Mouse (Mus musculus) stomach, embryonic 16.5 days (tissue): Measurements from ENCODE around the gene Sorbs2. TPM values are rescaled to one million over a fixed set of nuclear protein-coding genes. Genes with fewer than 3 reads are reported as not detected.

ENCODE experiments used
- ATAC-seq: fragments of 200-750 bp; cut with Nextera tagmentation; 2 replicates; pipeline ENCODE4 v1.8.0; 2017; ENCODE audit warnings: moderate number of reproducible peaks, moderate TSS enrichment; ENCODE audit not compliant: insufficient read depth, low FRiP score
- H3K27ac ChIP-seq: fragments of 300-500 bp; sonication (generic); 2 replicates; pipeline ENCODE4 v1.5.1; 2014; ENCODE audit warnings: low read length
- H3K27me3 ChIP-seq: fragments of 300-500 bp; sonication (generic); 2 replicates; pipeline ENCODE4 v1.6.1; 2014; ENCODE audit warnings: low read length, control low read depth, mixed read lengths; ENCODE audit not compliant: control insufficient read depth, insufficient read depth
- H3K36me3 ChIP-seq: fragments of 300-500 bp; sonication (generic); 2 replicates; pipeline ENCODE4 v1.6.1; 2014; ENCODE audit warnings: low read length; ENCODE audit not compliant: control insufficient read depth, insufficient read depth
- H3K4me1 ChIP-seq: fragments of 300-500 bp; sonication (generic); 2 replicates; pipeline ENCODE4 v1.6.1; 2014; ENCODE audit warnings: low read length, control low read depth, mixed read lengths; ENCODE audit not compliant: control insufficient read depth, insufficient read depth
- H3K4me2 ChIP-seq: fragments of 300-500 bp; sonication (generic); 2 replicates; pipeline ENCODE4 v1.6.1; 2014; ENCODE audit warnings: low read depth, low read length, mixed read lengths
- H3K4me3 ChIP-seq: fragments of 300-500 bp; sonication (generic); replicated peaks from 2 replicates; pipeline ENCODE4 v1.5.1; 2014; ENCODE audit warnings: mild to moderate bottlenecking, low read length
- H3K9ac ChIP-seq: fragments of 300-500 bp; sonication (generic); 2 replicates; pipeline ENCODE4 v1.6.1; 2014; ENCODE audit warnings: low read length
- H3K9me3 ChIP-seq: fragments of 300-500 bp; sonication (generic); replicated peaks from 2 replicates; pipeline ENCODE4 v1.6.1; 2016; ENCODE audit warnings: low read length, control low read depth; ENCODE audit not compliant: control insufficient read depth
- WGBS: fragments of 180-500 bp; shearing (Covaris S2); extraction: QIAGEN DNeasy Blood & Tissue Kit; methylation state at CpG from one replicate; pipeline ENCODE4 v1.1.7; 2014; 5-methylcytosine and 5-hydroxymethylcytosine counted together
- polyA plus RNA-seq: library from polyadenylated mRNA; unstranded; fragments of >200 nt; fragmentation: Nextera tagmentation; extraction: Ambion mirVana; gene quantifications from 2 replicates; pipeline ENCODE4 v1.2.1, GENCODE M21; 2015

The Sorbs2 gene
- polyA plus RNA-seq, 1 experiment from 2014 or later: 28.3 TPM

DNA sequence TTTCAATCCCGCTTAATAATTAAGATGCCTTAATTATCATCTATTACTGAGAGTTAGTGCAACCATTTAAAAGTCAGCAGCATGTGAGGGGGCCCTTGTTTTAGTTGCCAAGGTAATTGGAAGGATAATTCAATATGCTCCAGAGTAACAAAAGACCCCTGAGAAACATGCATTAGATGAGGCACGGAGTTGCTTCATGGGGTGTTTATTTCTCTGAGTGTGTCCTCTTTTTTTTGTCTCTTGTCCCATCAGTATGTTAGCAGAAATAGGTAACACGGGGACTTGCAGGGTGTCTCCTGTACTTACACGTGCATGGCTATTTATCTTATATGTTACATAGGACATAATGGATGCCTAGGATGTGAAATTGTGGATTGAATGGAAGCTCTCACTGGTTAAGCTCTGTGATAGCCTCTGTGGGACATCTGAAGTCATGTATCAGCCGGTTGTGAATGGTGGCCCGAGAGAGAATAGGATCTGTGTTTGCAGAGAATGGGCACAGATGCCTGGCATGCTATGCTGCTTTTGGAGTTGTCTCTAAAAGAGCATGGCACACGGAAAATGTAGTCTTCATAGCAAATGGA is 1.0 kb downstream of the Sorbs2 start:
- ATAC-seq: no peak
- H3K9ac ChIP-seq: no peak overlapping the region
- no peak overlapping the region for H3K27ac ChIP-seq
- H3K4me2 ChIP-seq: no peak overlapping the region
- H3K36me3 ChIP-seq: no peaks in the 10 kb centered on the region
- H3K4me3 ChIP-seq: no peak overlapping the region
- H3K27me3 ChIP-seq: no peaks in the 10 kb centered on the region
- WGBS: 68% methylated on average over 7 of the region's 7 CpGs
- H3K9me3 ChIP-seq: no peaks in the 10 kb centered on the region
- H3K4me1 ChIP-seq: 0 out of 2 replicates have a peak, but pooled peaks cover 7% of the 10 kb centered on the region

DNA sequence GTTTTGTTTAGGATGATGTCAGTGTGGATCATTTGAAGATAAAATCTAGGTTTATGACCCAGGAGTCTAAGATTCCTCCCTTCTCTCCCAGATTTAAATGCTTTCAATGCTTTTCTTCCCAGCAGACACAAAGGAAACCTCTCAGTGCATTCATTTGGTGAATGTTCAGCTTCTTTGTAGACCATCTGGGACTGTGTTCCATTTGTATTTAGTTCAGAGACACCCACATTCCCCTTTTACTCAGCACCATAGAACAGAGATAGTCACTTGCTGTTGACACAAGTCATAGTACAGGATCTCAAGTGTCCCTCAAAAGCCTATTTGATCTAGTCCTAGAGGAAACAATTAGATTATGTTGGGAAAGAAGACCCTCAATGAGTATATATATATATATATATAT is 4.8 kb downstream of the Sorbs2 start:
- no peak overlapping the region for H3K9ac ChIP-seq
- no peaks in the 10 kb centered on the region for H3K9me3 ChIP-seq
- ATAC-seq: no peak
- no peaks in the 10 kb centered on the region for H3K36me3 ChIP-seq
- H3K4me1 ChIP-seq: 0 out of 2 replicates have a peak, but pooled peaks cover 7% of the 10 kb centered on the region
- no peaks in the 10 kb centered on the region for H3K27me3 ChIP-seq
- no peak overlapping the region for H3K4me3 ChIP-seq
- H3K4me2 ChIP-seq: no peak overlapping the region
- H3K27ac ChIP-seq: no peak overlapping the region

DNA sequence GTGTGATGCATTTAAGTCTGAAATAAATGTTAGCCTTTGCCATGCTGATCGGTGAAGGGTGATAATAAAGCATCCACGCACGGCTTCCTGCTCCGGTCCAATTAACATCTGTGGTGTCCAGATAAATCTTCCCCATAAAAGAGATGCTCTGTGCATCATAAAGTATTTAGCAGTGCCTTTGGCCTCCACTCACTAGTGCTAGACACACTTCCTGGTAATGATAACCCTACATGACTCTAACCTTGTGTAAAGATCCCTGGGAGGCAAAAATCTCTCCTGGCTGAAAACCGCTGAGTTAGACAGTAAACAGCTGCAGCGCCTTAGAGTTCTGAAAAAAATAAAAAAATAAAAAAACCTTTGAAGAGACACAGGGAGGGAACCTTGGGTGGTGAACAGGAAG is 14.0 kb downstream of the Sorbs2 start:
- no peak overlapping the region for H3K4me3 ChIP-seq
- H3K9me3 ChIP-seq: no peaks in the 10 kb centered on the region
- no peak overlapping the region for H3K9ac ChIP-seq
- no peak overlapping the region for H3K27ac ChIP-seq
- no peaks in the 10 kb centered on the region for H3K27me3 ChIP-seq
- WGBS: 45% methylated on average over 6 of the region's 6 CpGs
- H3K36me3 ChIP-seq: no peaks in the 10 kb centered on the region
- no peak overlapping the region for H3K4me2 ChIP-seq
- ATAC-seq: peak; percentile 17; the same call in 1 of the 2 replicates
- H3K4me1 ChIP-seq: no peaks in the 10 kb centered on the region

GRCm38 (mm10) chr8:45527708-45528107 is 20.1 kb downstream of the Sorbs2 start:
- Histone ChIP-seq H3K4me2 (no peak overlapping the region), H3K36me3 (no peaks in the 10 kb centered on the region), H3K9me3 (no peaks in the 10 kb centered on the region), H3K9ac (no peak overlapping the region), H3K4me3 (no peak overlapping the region), H3K27ac (no peak overlapping the region), H3K4me1 (no peaks in the 10 kb centered on the region), H3K27me3 (no peaks in the 10 kb centered on the region)
- WGBS: 60% methylated on average over 2 of the region's 2 CpGs
- no peak for ATAC-seq

- H3K36me3 ChIP-seq: no peaks in the 10 kb centered on the region
- H3K27ac ChIP-seq: no peak overlapping the region
- no peaks in the 10 kb centered on the region for H3K9me3 ChIP-seq
- H3K9ac ChIP-seq: no peak overlapping the region
- no peak overlapping the region for H3K4me2 ChIP-seq
- no peaks in the 10 kb centered on the region for H3K4me1 ChIP-seq
- 55% methylated on average over 2 of the region's 2 CpGs for WGBS
- no peaks in the 10 kb centered on the region for H3K27me3 ChIP-seq
- no peak overlapping the region for H3K4me3 ChIP-seq
- peak; percentile 29; the same call in 1 of the 2 replicates for ATAC-seq
These were observed 21.3 kb downstream of the Sorbs2 start for GRCm38 (mm10) chr8:45528890-45529289.

DNA sequence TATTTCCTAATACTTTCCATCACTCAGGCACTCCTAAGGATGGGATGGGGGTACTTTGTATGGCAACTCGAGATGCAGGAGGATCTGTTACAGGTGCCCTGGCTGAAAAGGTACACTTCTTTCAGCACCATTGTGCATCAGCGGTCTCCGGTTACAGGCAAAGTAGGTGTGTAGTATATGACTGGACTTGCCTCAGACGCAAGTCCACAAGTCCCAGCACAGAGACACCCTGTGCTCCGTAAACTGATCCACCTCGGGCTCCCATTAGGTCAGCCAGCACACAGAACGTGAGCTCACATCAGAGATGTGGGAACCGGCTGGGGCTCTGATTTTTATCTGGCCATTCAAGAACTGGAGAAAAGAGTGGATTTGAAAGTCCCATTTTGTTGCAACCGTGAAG is 29.0 kb downstream of the Sorbs2 start:
- no peaks in the 10 kb centered on the region for H3K9me3 ChIP-seq
- 64% methylated on average over 9 of the region's 9 CpGs for WGBS
- H3K4me3 ChIP-seq: no peak overlapping the region
- H3K36me3 ChIP-seq: no peaks in the 10 kb centered on the region
- no peaks in the 10 kb centered on the region for H3K27me3 ChIP-seq
- no peak for ATAC-seq
- H3K4me2 ChIP-seq: no peak overlapping the region
- H3K27ac ChIP-seq: no peak overlapping the region
- H3K4me1 ChIP-seq: peaks cover 2% of the 10 kb centered on the region; the same call in 1 of the 2 replicates
- no peak overlapping the region for H3K9ac ChIP-seq

GRCm38 (mm10) chr8:45540513-45540912 is 32.9 kb downstream of the Sorbs2 start:
- H3K27me3 ChIP-seq: no peaks in the 10 kb centered on the region
- no peaks in the 10 kb centered on the region for H3K36me3 ChIP-seq
- peaks cover 2% of the 10 kb centered on the region; the same call in 1 of the 2 replicates for H3K4me1 ChIP-seq
- H3K9ac ChIP-seq: no peak overlapping the region
- H3K9me3 ChIP-seq: no peaks in the 10 kb centered on the region
- no peak for ATAC-seq
- 25% methylated on average over 5 of the region's 5 CpGs for WGBS
- H3K4me2 ChIP-seq: no peak overlapping the region
- no peak overlapping the region for H3K4me3 ChIP-seq
- H3K27ac ChIP-seq: no peak overlapping the region

DNA sequence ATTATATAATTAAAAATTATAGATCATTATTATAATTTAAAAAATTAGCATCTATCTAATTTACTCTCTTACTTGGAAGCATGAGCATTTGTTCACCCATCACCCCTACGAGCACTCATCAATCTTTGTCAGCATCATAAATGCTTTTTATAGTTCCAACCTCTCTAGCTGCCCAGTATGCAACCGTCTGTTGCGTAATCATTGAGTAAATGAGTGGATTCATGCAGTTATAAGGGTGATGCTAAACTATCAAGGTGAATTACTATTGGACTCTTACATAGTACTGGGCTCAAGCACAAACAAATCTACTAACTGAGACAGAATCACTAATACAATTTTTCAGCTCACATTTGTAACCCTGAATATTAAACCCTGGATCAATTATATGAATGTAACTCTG is 44.6 kb downstream of the Sorbs2 start:
- ATAC-seq: no peak
- Histone ChIP-seq H3K27ac (no peak overlapping the region), H3K9ac (no peak overlapping the region), H3K27me3 (no peaks in the 10 kb centered on the region), H3K36me3 (no peaks in the 10 kb centered on the region), H3K4me1 (no peaks in the 10 kb centered on the region), H3K9me3 (no peaks in the 10 kb centered on the region), H3K4me3 (no peak overlapping the region), H3K4me2 (no peak overlapping the region)
- WGBS: 80% methylated on average over 3 of the region's 3 CpGs

DNA sequence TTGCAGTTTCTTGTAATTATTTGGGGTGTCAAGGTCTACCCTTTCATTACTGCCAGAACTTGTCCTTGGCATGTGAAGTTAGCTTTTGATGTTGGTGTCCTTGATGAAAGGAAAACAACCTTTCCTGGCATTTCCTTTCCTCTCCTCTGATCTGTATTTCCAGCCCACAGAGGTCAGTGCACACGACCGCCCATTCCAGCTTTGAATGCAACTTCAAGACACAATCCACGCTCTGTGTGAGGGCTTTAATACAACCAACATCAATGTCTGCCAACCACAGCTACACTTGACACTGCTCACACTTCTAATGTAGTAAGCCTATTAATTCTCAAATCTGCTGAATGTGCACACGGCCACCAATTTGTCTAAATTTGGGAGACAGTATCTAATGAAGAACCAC is 47.0 kb downstream of the Sorbs2 start:
- H3K9me3 ChIP-seq: no peaks in the 10 kb centered on the region
- H3K27ac ChIP-seq: no peak overlapping the region
- H3K27me3 ChIP-seq: no peaks in the 10 kb centered on the region
- H3K4me3 ChIP-seq: no peak overlapping the region
- H3K36me3 ChIP-seq: no peaks in the 10 kb centered on the region
- H3K4me1 ChIP-seq: no peaks in the 10 kb centered on the region
- 73% methylated on average over 4 of the region's 4 CpGs for WGBS
- ATAC-seq: no peak
- H3K9ac ChIP-seq: no peak overlapping the region
- H3K4me2 ChIP-seq: no peak overlapping the region
